Mouse (Mus musculus) CH12F3 (cell line): ENCODE data around the gene Milr1.
"Not testable (repeated sequence)": the region's sequence is repeated elsewhere in the genome, so short reads cannot be mapped to it uniquely, and the experiment has no call there.

Experiments used
- in situ Hi-C: fragments of 300-500 bp; cut with MboI; formaldehyde crosslinking; loops from 2 replicates; pipeline ENCODE4 v1.14.3; 2020; ENCODE audit warnings: low sequenced_read_pairs

The Milr1 gene

DNA sequence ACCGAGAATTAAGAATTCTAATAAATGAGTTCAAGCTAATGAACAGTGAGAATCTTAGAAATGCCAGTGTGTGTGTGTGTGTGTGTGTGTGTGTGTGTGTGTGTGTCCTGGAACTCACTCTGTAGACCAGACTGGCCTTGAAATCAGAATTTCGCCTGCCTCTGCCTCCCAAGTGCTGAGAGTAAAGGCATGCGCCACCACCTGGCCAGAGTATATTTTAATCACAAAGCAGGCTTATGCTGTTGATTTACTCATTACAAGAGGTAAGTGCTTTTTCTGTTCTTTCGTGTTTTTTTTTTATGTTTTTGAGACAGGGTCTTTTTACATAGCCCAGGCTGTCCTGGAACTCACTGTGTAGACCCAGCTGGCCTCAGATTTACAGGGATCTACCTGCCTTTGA lies 42.8 kb downstream of the Milr1 start:
- in situ Hi-C loops = no loop called here

- in situ Hi-C loops = no loop called here
Observed at GRCm38 (mm10) chr11:106795679-106796078, 44.7 kb downstream of the Milr1 start.

DNA sequence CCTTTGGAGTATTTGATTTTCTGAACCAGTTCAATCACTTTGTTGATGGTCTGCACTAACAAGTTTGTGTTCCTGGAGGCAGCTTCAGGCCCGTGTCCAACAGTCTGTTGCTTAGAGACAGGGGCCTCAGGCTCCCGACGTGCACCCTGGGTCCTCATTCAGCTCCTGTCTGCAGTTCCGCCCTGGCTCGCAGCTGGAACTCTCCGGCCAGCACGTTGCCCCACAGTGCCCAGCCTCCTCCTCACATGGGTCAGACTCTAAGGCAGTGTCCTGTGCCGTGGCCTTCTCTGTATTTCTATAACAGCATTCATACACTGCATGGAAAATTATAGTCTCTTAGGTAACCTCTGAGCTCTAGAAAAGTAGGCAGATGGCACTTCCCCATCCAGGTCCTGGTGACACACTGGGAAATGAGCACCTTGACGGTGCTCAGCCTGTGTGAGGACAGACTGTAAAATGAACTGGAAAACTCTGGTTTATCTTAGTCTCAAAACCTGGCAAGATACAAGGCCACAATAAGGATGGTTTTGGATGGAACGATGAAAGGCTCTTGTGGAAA lies 51.1 kb downstream of the Milr1 start:
- in situ Hi-C loops = no loop called here

DNA sequence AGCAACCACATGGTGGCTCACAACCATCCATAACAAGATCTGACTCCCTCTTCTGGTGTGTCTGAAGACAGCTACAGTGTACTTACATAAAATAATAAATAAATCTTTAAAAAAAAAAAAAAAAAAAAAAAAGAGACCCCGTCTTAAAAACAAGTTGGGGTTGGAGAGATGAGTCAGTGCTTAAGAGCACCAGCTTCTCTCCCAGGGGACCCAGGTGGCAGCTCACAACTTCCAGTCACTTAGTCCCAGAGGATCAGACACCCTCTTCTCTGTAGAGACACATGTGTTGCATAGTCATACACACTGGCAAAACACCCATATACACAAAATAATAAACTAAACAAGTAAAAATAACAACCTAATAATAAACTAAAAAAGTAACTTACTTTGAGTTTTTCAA lies 56.4 kb downstream of the Milr1 start:
- in situ Hi-C loops = not testable (repeated sequence)

DNA sequence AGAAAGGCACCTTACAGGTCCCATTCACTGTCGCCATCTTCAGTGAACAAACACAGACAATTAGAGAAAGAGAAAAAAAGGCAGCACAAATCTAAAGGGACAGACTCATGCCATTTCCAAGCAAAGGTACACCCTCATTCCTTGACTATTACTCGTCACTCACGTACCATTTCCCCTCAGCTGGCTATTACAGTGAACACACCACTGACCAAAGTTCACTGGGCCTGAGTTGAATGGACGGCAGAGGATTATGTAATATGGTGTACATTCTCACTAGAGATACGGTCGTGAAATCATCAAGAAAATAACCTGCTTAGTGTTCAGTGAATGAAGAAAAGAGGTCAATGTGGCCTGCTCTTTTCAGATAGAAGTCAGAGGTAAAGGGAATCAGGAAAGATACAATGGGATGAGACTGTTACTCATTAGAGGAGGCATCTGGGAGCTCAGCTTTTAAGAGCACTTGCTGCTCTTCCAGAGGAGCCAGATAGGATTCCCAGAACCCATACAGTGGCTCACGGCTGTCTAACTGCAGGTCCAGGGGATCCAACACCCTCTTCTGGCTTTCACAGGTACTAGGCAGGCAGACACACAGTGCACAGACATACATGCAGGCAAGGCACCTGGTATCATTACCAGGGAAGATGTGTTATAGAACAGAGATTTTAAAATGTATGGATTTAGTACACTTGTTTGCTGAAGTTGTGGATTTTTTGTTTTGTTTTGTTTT lies 61.5 kb downstream of the Milr1 start:
- in situ Hi-C loops = no loop called here

- in situ Hi-C loops = no loop called here
Observed at GRCm38 (mm10) chr11:106814601-106815320, 63.7 kb downstream of the Milr1 start.

GRCm38 (mm10) chr11:106815331-106815730 lies 64.3 kb downstream of the Milr1 start:
- in situ Hi-C loops = no loop called here

- in situ Hi-C loops = no loop called here
Observed at GRCm38 (mm10) chr11:106815761-106816160, 64.7 kb downstream of the Milr1 start.

DNA sequence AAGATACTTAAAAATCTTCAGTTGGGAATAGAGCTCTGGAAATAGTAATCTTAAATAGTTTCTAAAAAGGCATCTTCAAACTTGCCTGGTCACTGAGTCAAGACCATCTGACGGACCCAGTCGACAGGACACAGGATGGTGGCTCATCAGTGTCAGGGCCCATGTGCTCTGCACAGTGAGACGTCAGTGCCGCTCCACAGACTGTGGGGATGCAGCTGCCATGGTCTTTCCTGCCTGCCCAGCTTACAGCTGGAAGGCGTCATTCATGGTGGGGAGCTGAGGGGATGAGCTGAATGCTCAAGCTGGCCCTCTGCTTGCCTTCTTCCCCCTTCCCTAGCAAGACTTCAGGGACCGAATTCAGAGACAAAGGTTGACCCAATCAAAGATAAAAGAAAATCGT lies 65.3 kb downstream of the Milr1 start:
- in situ Hi-C loops = no loop called here

GRCm38 (mm10) chr11:106817156-106817555 lies 66.1 kb downstream of the Milr1 start:
- in situ Hi-C loops = no loop called here

- in situ Hi-C loops = no loop called here
Observed at GRCm38 (mm10) chr11:106817808-106818207, 66.8 kb downstream of the Milr1 start.

DNA sequence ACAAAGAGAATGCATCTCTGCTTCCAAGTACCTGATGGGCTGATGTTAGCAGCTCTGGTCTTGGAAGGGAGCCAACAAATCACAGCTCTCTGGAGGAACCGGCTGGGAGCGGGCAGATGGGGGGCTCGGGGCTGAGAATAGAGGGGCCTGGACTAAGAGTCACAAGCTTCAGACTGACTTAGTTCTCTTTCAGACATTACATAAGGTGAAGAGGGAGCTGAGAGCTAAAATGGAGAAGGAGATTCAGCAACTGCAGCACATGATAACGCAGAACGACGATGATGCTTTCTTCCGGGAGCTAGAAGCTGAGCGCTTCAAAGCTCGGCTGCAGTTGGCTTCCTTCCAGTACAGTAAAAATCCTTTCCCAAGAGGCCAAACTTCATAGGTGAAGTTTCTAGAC lies 67.3 kb downstream of the Milr1 start:
- in situ Hi-C loops = no loop called here
